Mouse (Mus musculus): ENCODE measurements around the gene Ncapg2. TPM values are rescaled to one million over a fixed set of nuclear protein-coding genes. Genes with fewer than 3 reads are reported as not detected.

Ncapg2 gene
- polyA plus RNA-seq, 1 experiment from 2014 or later = 33.8 TPM

GRCm38 (mm10) chr12:116485591-116486403, 80.6 kb downstream of the Ncapg2 start, which contains the start of gene Ptprn2:
Gene Ptprn2, plus strand, starts transcription at chr12:116485720.
- Histone ChIP-seq H3K4me1 (ENCODE audit: control insufficient read depth, insufficient read depth, low read length) (peaks cover 3% of the 10 kb centered on the region; the same call in 1 of the 2 replicates), H3K4me2 (peak within 1 kb of the TSS; percentile 98), H3K36me3 (ENCODE audit: control insufficient read depth, insufficient read depth, low read length) (no peaks in the 10 kb centered on the region), H3K27ac (ENCODE audit: low read depth, low read length) (no peak within 1 kb of the TSS), H3K9me3 (replicated peaks; ENCODE audit: control insufficient read depth, low read length) (no peaks in the 10 kb centered on the region), H3K9ac (ENCODE audit: low read depth, low read length) (no peak within 1 kb of the TSS), H3K27me3 (ENCODE audit: control insufficient read depth, insufficient read depth, low read length) (peaks cover 12% of the 10 kb centered on the region), H3K4me3 (ENCODE audit: low read depth, low read length) (peak within 1 kb of the TSS; percentile 56)
- WGBS (ENCODE audit: insufficient replicate concordance) = under 1% methylated on average over 68 of the region's 86 CpGs
- ATAC-seq (replicated peaks; ENCODE audit: insufficient number of reproducible peaks, low FRiP score, low TSS enrichment) = peak; percentile 88

- Histone ChIP-seq H3K27ac (ENCODE audit: low read depth, low read length) (no peak overlapping the region), H3K4me2 (peak overlapping the region; percentile 98), H3K36me3 (ENCODE audit: control insufficient read depth, insufficient read depth, low read length) (no peaks in the 10 kb centered on the region), H3K9ac (ENCODE audit: low read depth, low read length) (no peak overlapping the region), H3K27me3 (ENCODE audit: control insufficient read depth, insufficient read depth, low read length) (peaks cover 12% of the 10 kb centered on the region), H3K4me1 (ENCODE audit: control insufficient read depth, insufficient read depth, low read length) (peaks cover 3% of the 10 kb centered on the region; the same call in 1 of the 2 replicates), H3K4me3 (ENCODE audit: low read depth, low read length) (peak overlapping the region; percentile 56), H3K9me3 (replicated peaks; ENCODE audit: control insufficient read depth, low read length) (no peaks in the 10 kb centered on the region)
- 4% methylated on average over 10 of the region's 10 CpGs for WGBS (ENCODE audit: insufficient replicate concordance)
- no peak for ATAC-seq (replicated peaks; ENCODE audit: insufficient number of reproducible peaks, low FRiP score, low TSS enrichment)
These were observed 81.2 kb downstream of the Ncapg2 start for GRCm38 (mm10) chr12:116486404-116486730.

GRCm38 (mm10) chr12:116488836-116489235, 83.6 kb downstream of the Ncapg2 start:
- Histone ChIP-seq H3K4me1 (ENCODE audit: control insufficient read depth, insufficient read depth, low read length) (peaks cover 3% of the 10 kb centered on the region; the same call in 1 of the 2 replicates), H3K27ac (ENCODE audit: low read depth, low read length) (no peak overlapping the region), H3K4me3 (ENCODE audit: low read depth, low read length) (no peak overlapping the region), H3K27me3 (ENCODE audit: control insufficient read depth, insufficient read depth, low read length) (peaks cover 12% of the 10 kb centered on the region), H3K9me3 (replicated peaks; ENCODE audit: control insufficient read depth, low read length) (no peaks in the 10 kb centered on the region), H3K36me3 (ENCODE audit: control insufficient read depth, insufficient read depth, low read length) (no peaks in the 10 kb centered on the region), H3K4me2 (no peak overlapping the region), H3K9ac (ENCODE audit: low read depth, low read length) (no peak overlapping the region)
- WGBS (ENCODE audit: insufficient replicate concordance) = 66% methylated on average over 8 of the region's 8 CpGs
- no peak for ATAC-seq (replicated peaks; ENCODE audit: insufficient number of reproducible peaks, low FRiP score, low TSS enrichment)

GRCm38 (mm10) chr12:116490575-116491356, 85.6 kb downstream of the Ncapg2 start:
- Histone ChIP-seq H3K4me2 (no peak overlapping the region), H3K4me3 (ENCODE audit: low read depth, low read length) (no peak overlapping the region), H3K9ac (ENCODE audit: low read depth, low read length) (no peak overlapping the region), H3K27me3 (ENCODE audit: control insufficient read depth, insufficient read depth, low read length) (peaks cover 12% of the 10 kb centered on the region), H3K9me3 (replicated peaks; ENCODE audit: control insufficient read depth, low read length) (no peaks in the 10 kb centered on the region), H3K4me1 (ENCODE audit: control insufficient read depth, insufficient read depth, low read length) (peaks cover 3% of the 10 kb centered on the region; the same call in 1 of the 2 replicates), H3K36me3 (ENCODE audit: control insufficient read depth, insufficient read depth, low read length) (no peaks in the 10 kb centered on the region), H3K27ac (ENCODE audit: low read depth, low read length) (no peak overlapping the region)
- WGBS (ENCODE audit: insufficient replicate concordance) = 50% methylated on average over 5 of the region's 5 CpGs
- ATAC-seq (replicated peaks; ENCODE audit: insufficient number of reproducible peaks, low FRiP score, low TSS enrichment) = no peak

- ATAC-seq (replicated peaks; ENCODE audit: insufficient number of reproducible peaks, low FRiP score, low TSS enrichment) = peak; percentile 23; the same call in 1 of the 2 replicates
- Histone ChIP-seq H3K4me3 (ENCODE audit: low read depth, low read length) (no peak overlapping the region), H3K4me2 (no peak overlapping the region), H3K9ac (ENCODE audit: low read depth, low read length) (no peak overlapping the region), H3K27me3 (ENCODE audit: control insufficient read depth, insufficient read depth, low read length) (no peaks in the 10 kb centered on the region), H3K27ac (ENCODE audit: low read depth, low read length) (0 out of 2 replicates have a peak overlapping the region, but pooled peaks have one; percentile 15), H3K9me3 (replicated peaks; ENCODE audit: control insufficient read depth, low read length) (no peaks in the 10 kb centered on the region), H3K36me3 (ENCODE audit: control insufficient read depth, insufficient read depth, low read length) (no peaks in the 10 kb centered on the region), H3K4me1 (ENCODE audit: control insufficient read depth, insufficient read depth, low read length) (peaks cover 4% of the 10 kb centered on the region)
These were observed 93.5 kb downstream of the Ncapg2 start for GRCm38 (mm10) chr12:116498666-116499065.

GRCm38 (mm10) chr12:116500652-116501051, 95.5 kb downstream of the Ncapg2 start:
- no peak for ATAC-seq (replicated peaks; ENCODE audit: insufficient number of reproducible peaks, low FRiP score, low TSS enrichment)
- H3K4me2 ChIP-seq = no peak overlapping the region

GRCm38 (mm10) chr12:116512482-116512881, 107.3 kb downstream of the Ncapg2 start:
- Histone ChIP-seq H3K9me3 (replicated peaks; ENCODE audit: control insufficient read depth, low read length) (no peaks in the 10 kb centered on the region), H3K4me2 (no peak overlapping the region), H3K9ac (ENCODE audit: low read depth, low read length) (no peak overlapping the region), H3K4me1 (ENCODE audit: control insufficient read depth, insufficient read depth, low read length) (no peaks in the 10 kb centered on the region), H3K27ac (ENCODE audit: low read depth, low read length) (no peak overlapping the region), H3K4me3 (ENCODE audit: low read depth, low read length) (no peak overlapping the region), H3K27me3 (ENCODE audit: control insufficient read depth, insufficient read depth, low read length) (no peaks in the 10 kb centered on the region), H3K36me3 (ENCODE audit: control insufficient read depth, insufficient read depth, low read length) (no peaks in the 10 kb centered on the region)
- WGBS (ENCODE audit: insufficient replicate concordance) = 61% methylated on average over 1 of the region's 1 CpGs
- ATAC-seq (replicated peaks; ENCODE audit: insufficient number of reproducible peaks, low FRiP score, low TSS enrichment) = no peak

More at GRCm38 (mm10) chr12:116500652-116501051, 95.5 kb downstream of the Ncapg2 start:
- Histone ChIP-seq H3K27me3 (ENCODE audit: control insufficient read depth, insufficient read depth, low read length) (no peaks in the 10 kb centered on the region), H3K4me1 (ENCODE audit: control insufficient read depth, insufficient read depth, low read length) (peaks cover 4% of the 10 kb centered on the region), H3K4me3 (ENCODE audit: low read depth, low read length) (no peak overlapping the region), H3K9me3 (replicated peaks; ENCODE audit: control insufficient read depth, low read length) (no peaks in the 10 kb centered on the region), H3K27ac (ENCODE audit: low read depth, low read length) (no peak overlapping the region), H3K9ac (ENCODE audit: low read depth, low read length) (no peak overlapping the region), H3K36me3 (ENCODE audit: control insufficient read depth, insufficient read depth, low read length) (no peaks in the 10 kb centered on the region)
- WGBS (ENCODE audit: insufficient replicate concordance) = 79% methylated on average over 11 of the region's 11 CpGs

Data from heart, embryonic 11.5 days (tissue).